Mouse (Mus musculus): ENCODE results near the gene Pgf.
"Not testable (repeated sequence)": the region's sequence is repeated elsewhere in the genome, so short reads cannot be mapped to it uniquely, and the experiment has no call there.

Pgf gene

DNA sequence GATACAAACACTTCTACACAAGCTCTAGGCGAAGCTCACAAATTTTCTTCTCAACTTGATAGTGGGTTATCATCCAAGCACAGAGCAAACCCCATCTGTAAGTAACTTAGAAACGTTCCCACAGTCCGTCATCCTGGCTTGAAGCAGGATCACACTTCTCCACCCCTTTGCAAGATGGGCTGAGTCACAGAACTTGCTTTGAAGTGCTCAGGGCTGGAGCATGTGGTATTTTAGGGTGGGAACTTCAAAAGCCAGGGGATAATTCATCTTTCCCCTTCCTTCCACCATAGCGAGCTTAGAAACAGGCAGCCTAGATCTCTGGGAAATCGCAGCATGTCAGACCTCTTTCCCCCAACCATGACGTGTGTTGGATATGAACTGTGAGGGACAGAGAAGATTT lies 21.3 kb downstream of the Pgf start:
- no peak for DNase-seq (ENCODE audit: low spot score)

DNA sequence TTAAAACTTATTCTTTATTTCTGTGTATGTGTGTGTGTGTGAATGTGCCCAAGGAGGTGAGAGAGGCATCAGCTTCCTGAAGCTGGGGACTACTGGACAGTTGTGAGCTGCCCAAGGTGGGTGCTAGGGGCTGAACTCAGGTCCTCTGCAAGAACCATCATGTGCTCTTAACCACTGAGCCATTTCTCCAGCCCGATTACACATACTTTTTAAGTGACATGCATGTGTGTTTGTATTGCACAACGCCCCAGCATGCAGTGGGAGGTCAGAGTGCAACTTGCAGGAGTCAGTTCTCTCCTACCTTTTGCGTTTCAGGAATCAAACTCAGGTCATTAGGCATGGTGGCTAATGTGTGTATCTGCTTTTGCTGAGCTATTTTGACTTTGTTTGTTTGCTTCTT lies 24.6 kb downstream of the Pgf start:
- no peak for DNase-seq (ENCODE audit: low spot score)

DNA sequence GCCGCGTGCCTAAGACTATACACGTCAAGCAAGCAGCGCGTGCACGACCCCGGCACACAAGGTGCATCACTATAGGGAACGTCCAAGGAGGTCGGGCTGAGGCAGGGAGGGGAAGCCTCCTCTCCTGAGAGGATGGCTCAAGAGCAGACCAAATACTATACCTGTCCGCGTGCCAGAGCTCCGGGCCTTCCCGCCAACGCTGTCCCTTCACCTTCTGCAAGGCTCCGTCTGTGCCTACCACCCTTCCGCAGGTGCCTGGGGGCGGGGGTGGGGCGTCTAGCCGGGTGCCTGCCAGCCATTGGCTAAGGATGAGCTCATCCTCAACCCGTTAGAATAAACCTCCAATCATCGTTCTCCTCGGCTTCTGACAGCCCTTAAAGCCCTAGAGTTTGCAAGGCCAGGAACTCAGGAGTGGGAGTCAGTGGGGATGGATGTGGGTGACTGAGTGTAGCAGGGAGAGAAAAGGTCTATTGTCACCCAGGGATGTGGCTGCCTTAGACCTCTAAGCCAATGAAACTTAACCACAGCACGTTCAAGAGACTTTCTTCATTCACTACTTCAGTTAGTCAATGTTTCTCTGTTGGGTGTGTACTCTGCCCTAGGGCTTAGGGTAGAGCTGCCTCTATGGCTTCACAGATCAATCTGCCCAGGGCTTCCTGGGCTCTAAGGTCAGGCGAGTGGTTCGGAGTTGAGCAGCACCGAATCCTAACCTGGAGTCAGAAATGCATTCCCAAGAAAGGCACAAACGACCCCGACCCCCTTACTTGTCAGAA lies 26.4 kb downstream of the Pgf start, which contains the start of gene Rps6kl1:
Rps6kl1 (minus strand) TSS at position 263 of the 773 bp plus-strand sequence.
- DNase-seq (ENCODE audit: low spot score), result peak; percentile 51

DNA sequence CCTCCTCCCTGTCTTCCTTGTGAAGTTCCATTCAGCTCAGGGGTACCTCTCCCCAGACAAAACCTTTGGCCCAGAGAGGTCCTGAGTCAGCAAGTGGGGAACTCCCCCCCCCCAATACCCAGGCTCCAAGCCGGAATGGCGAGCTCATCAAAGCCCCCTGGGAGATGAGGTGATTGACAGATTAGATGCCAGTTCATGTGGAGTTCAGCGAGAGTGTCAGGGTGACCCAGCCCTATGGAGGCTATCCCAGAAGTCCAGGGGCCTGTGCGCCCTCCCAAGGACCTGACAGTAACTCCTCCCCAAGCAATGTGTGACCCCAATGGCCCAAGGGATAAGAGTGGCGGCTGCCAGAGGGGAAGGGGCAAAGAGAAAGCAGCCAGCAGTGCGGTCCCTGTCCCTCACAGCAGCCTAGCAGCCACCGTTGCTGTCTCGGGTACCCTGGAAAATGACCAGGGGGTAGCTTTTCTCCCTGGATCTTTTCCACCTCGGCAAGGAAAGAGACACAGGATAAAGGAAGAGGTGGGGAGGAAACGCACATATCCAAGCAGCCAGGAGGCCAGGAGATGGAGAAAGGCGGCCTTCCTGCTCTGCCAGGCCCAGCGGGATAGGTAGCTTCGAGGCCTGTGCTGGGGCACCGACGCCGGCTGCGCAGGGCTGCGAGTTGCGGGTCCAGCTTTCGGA lies 27.1 kb downstream of the Pgf start:
- no peak for DNase-seq (ENCODE audit: low spot score)

DNA sequence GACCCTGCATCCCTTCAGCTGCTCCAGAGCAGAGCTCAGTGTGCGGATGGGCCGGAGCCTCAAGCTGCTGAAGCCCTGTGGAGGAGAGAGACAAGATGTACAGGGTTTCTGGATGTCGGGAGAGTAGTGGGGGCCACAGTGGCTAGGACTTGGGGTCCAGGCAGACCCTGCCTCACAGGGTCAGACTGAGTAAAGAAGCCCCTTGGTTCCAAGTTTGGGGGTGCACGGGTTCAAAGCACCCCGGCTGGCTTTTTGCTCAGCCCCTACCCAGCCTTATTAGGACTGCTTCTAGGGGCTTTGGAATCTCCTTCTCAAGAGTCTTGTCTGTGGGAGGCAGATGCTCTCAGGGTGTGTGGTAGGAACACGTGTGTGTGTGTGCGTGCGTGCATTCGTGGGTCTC lies 30.7 kb downstream of the Pgf start:
- no peak for DNase-seq (ENCODE audit: low spot score)

DNA sequence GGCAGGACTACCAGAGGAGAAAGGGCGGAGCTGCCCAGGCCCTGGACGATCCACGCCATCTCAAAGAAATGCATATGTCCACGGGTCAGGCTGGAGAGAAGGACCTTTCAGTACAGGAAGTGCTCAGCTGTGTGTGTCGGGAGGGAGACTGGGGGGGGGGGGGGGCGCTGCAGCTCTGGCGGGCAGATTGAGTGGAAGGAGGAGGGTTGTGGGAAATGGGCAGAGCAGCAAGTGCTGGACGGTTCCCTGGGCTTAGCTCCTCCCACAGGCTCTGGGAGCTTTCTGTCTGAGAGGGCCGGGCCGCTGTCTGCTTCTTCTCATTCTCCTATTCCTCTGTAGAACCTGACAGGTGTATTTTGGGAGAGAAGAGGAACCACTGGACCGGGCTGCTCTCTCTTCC lies 31.2 kb downstream of the Pgf start:
- no peak for DNase-seq (ENCODE audit: low spot score)

DNA sequence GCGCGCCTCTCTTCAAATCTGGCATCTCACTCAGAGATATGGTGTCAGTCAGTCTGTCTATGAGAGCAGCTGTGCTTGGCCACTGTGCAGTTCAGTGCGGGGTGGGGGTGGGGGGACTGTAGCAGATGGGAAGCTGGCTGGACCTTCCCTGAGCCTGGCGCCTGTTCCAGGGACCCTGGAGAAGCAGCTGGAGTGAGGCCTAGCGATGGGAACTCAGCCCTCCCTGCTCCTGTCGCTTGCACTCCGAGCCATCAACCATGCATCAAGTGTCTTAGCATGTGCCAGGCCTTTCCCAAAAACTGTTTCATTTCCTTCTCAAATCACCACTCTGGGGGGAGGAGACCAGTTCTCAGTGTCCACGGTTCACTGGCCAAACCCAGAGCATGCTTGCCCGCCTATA lies 32.0 kb downstream of the Pgf start:
- DNase-seq (ENCODE audit: low spot score), result no peak

DNA sequence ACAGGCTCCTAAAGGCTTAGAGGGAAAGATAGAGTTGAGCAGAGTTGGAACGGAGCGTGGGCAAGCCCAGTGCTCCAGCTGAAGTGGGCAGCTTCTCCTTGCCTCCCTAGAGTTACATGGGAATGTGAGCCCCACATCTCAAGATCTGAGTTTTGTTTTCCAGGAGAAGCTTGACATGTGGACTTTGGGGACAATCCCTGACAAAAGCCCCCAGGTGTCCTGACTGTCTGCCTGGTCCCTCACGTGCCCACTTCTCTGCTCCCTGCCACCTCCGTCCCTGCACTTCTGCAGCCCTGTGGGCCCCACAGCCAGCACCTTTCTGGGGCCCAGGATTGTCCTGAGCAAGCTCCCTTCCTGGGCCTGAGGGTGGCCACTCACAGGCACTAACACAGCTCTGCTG lies 32.8 kb downstream of the Pgf start:
- no peak for DNase-seq (ENCODE audit: low spot score)

DNA sequence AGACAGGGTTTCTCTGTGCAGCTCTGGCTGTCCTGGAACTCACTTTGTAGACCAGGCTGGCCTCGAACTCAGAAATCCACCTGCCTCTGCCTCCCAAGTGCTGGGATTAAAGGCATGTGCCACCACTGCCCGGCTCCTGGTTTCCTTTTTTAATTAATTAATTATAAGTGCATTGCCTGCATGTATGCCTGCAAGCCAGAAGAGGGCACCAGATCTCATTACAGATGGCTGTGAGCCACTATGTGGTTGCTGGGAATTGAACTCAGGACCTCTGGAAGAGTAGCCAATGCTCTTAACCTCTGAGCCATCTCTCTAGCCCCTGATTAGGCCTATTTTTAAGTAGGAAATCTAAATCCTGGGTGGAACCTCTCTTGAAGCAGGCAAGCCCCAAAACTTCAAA lies 33.3 kb downstream of the Pgf start:
- not testable (repeated sequence) for DNase-seq (ENCODE audit: low spot score)

DNA sequence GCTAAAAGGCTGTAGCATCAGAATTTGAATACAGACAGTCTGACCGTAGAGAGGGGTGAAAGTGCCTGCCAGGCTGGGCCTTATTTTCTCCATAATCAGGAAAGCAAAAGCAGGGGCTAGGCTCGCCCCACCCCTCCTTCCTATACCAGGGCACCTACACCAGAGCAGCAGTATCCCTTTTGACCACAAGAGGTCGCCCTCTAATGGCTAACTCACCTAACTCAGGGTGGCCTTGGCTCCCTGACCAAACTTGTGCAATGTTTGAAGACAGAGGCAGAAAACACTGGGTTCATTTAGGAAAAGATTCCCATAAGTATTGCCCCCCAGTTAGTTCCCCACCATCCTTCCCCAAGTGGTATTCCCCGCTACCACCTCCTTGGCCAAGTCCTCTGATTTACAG lies 34.8 kb downstream of the Pgf start:
- DNase-seq (ENCODE audit: low spot score), result peak; percentile 86

DNA sequence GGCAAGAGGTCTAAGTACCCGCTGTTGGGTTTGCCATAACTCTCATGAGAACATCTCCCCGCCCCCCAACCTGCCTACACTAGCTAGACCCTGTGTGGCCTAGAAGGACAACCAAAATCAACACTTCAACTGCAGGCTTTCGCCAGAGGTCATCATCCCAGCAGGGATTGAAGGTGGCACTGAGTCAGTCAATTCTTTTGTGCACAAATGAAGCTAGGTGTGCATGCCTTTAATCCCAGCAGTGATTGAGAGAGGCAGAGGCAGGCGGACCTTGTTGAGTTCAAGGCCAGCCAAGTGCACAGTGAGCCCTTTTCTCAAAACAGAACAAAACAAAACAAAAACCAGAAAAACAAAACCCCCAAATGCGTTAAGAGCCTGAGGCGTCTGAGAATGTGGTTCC lies 36.5 kb downstream of the Pgf start:
- DNase-seq (ENCODE audit: low spot score), result no peak

DNA sequence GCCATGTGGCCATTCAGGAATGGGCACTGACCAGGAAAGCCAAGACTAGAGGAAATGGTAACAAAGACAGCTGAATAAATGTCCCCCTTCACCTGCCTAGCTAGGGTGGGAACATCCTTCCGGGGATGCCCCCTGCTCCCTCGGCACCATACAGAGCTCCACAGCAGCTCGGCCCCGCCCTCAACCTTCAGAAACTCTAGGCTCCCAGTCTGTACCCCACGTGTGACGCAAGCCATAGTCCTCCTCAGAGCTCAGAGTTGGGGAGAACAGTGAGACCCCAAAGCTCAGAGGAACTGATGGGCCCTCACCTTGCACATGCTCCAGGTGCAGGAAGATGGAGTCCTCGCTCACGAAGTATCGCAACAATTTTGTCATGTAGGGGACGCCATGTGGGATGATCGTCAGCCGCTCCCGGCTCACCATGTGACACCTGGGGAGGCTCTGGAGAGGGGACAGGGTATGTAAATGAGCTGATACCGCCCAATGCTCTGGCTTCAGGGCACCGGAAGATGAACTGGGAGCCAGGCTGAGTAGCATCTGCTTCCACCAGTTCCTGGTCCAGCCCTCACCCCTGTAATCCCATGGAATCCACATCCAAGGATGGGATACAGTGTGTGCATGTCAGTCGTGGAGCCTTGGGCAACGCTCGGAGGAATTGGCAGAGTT lies 37.4 kb downstream of the Pgf start:
- DNase-seq (ENCODE audit: low spot score), result no peak

DNA sequence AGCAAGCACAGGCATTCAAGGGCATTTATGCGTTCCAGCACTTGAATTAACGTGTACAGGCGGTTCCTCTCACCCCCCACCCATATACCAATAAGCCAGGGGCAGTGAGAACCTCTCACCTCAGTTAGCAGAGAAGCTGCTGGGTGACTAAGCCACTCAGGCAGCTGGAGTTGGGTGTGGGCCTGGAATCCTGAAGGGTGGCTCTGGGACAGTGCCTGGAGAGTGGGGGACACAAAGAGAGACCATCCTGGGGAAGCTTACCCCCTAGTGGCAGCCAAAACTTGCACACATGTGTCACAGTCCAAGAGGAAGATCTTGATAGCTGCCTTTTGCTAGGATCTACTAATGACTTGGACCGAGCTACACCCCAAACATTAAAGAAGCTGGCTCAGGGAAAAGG lies 41.0 kb downstream of the Pgf start:
- DNase-seq (ENCODE audit: low spot score), result no peak

DNA sequence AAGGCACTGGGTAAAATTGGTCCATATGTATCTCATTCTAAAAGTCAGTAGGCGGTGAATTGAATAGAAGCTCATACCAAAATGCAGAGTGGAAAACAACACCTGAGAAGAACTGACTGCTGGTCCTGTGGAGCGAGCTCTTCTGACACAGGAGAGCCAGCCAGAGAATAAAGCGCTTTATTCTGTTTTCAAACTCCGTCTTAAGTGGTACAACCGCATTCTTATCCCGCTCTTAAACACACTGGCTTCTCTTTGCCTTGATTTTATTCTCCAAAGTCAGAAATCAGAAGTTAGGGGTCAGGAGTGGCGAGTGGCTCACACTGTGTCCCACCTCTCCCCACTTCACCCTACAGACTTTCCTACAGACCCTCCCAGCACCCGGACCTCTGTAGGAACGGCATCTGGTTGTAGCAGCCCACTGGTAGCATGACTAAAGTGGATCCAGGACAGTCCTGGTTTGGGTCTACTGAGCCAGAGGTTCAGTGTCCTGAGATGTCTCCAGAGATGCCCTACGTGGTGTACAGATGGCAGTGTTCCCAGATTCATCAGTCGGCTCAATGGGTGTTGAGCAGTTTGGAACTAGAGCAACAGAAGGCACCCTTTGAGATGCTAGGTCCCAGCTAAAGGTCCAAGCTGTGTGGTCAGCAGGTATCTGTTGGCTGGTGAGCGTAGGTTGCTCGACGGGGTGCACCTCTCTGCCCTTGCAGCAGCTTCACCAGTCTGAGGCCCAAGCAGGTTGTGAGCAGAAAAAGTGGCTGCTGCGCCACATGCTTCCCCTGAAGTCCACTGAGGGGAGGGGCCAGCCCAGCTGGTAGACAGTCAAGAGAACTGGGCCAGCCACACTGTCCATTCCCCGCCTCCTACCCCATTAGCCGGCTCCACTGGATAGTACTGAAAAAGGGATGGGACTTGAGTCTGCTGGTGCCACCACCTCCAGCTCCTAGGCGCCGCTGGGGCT lies 41.8 kb downstream of the Pgf start:
- no peak for DNase-seq (ENCODE audit: low spot score)

DNA sequence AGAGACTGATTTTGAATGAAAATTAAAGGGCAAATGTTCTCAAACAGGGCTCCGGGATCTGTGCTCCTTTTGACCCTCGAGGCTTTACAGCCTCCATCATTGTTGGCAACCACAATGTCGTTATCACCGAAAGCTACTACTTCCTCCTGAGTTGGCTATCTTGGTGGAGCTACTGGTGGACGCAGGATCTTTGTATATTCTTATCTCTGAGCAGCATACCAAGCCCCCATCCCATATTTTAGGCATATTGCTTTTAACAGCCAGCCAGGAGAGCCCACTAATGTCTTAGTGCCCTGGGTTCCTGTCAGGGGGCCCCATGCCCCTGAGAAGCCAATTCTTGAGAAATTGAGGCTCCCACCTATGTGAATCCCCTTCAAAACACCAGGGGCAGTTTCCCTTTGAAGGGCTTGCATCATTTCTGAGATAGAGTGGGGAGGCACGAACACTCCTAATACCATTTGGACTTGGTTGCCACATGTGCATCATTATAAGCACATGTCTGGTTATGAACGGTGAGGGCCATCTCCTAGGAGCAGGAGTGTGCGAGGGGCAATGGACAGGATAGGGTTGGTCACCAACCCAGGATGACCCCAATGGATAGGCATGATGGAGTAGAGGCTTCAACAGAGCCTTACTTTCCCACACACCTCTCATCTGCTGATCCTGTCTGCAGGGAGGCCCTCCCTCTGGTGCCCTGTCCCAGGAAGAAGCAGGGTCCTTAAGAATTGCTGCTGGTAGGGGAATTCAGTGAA lies 43.4 kb downstream of the Pgf start:
- no peak for DNase-seq (ENCODE audit: low spot score)

DNA sequence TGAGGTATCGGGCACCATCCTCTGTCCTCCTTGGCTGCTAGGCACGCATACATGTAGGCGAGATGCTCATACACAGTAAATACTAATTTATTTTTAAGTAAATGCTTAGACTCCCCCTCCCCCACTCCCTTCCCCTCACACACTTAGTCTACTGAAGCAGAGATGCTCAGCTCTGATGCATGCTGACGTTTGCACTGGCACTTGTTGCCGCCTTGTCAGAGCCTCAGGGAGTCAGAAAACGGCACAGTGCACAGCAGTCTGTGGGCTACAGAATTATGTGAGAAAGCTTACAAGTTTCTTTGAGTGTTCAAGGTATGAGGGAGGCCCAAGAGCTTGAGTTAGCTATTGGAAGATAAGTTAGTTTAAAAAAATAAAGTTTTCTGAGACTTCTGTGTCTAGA lies 46.2 kb downstream of the Pgf start:
- no peak for DNase-seq (ENCODE audit: low spot score)

DNA sequence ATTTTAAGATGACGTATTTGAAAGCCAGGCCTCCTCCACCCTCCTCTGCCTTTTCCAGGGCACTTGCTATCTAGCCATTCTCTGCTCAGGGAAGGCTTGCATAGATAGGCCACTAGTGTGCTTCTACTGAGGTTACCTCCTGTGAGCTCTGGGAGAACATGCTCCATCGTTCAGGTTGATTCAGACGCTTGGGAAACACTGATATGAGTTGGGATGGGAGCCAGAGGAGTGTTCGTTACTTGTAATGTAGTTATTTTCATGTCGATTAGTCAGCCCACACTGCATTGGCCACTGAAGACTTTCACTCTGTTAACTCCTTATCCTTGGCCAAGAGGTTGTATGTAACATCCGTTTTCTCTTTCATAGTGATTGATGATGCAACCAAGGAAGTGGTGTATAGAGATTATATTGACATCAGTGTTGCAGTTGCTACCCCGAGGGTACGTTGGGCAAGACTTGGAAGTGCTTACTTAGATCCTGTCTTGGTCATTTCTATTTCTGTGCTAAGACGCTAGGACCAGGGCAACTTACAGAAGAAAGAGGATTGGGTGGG lies 48.1 kb downstream of the Pgf start:
- no peak for DNase-seq (ENCODE audit: low spot score)

DNA sequence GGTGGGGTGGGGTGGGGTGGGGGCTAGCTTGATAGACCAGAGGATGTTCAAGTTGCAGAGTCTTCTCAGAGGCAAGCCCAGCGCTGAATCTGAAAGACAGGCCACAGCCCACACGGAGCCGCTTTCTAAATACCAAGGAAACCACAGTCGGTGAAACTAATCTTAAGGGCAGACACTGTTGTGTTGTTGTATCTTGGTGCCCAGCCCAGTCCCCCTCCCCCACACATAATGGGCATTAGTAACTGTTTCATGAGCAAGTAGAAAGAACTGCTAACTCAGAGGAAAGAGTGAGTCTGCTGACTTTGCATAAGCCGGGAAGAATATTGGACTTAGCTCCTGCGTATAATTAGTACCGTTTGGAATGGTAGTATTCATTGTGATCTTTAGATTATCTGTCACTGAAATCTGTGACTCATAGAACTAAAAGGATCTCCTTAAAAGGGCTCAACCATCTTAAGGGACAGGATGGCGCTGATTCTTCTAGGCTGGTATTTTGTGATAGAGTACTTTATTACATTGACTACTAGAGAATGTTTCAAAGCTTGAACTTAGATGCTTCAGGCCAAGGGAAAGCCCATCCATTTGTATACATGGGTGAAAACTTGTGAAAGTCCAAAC lies 50.5 kb downstream of the Pgf start:
- DNase-seq (ENCODE audit: low spot score), result no peak

DNA sequence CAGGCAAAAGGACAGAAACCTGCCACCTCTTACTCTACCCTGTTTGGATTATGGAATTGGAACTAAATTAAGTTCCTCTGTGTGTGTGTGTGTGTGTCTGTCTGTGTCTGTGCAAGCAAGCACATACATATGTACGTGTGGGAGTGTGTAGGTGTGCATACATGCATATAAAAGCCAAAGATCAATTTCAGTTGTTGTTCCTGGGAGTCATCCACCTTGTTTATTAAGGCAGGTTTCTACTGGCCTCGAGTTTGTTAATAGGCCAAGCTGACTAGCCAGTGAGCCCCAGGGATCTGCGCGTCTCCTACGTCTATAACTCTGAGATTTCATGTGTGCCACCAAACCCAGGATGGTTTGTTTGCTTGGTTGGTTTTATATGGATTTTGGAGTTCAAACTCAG lies 52.8 kb downstream of the Pgf start:
- DNase-seq (ENCODE audit: low spot score), result no peak

DNA sequence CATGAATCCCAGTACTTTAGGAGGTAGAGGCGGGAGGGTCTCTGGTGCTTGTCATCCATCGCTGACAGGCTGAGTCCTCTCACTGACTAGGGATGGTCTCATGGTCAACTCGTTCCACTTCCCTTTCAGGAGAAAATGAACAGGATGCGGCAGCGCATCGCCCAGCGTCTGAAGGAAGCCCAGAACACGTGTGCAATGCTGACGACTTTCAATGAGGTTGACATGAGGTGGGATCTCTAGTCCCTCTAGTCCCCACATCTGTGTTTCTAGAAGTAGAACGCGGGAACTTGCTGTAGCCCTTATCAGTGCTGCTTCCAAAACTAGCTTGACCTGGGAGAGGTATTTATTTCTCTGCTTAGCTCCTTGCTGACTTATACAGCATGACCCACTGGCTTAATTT lies 53.9 kb downstream of the Pgf start:
- no peak for DNase-seq (ENCODE audit: low spot score)

DNA sequence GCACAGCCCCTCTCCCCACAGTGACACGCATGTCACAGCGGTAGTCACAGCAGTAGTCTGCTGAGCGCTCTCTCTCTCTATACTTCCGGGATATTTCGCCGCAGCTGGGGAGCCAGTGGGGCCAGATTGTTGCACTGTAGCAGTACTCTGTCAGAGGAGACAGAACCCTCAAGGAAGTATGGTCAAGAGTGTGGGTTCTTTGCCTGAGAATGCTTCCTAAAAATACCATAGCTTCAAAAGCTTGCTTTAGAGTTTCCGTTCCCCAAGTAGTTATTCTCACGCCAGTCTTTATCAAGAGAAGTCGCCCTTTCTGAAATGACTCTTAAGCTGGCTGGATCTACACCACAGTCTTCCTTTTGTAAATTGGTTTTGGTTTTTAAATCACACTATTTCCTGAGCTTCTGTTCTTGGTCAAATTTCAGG lies 54.5 kb downstream of the Pgf start:
- no peak for DNase-seq (ENCODE audit: low spot score)

Data from layer of hippocampus, adult 9-10 months (tissue).